Mouse (Mus musculus): ENCODE results near the gene Amz1. TPM values are rescaled to one million over a fixed set of nuclear protein-coding genes. Genes with fewer than 3 reads are reported as not detected.

Amz1 gene
- polyA plus RNA-seq, 1 experiment from 2014 or later: 0.97 TPM

DNA sequence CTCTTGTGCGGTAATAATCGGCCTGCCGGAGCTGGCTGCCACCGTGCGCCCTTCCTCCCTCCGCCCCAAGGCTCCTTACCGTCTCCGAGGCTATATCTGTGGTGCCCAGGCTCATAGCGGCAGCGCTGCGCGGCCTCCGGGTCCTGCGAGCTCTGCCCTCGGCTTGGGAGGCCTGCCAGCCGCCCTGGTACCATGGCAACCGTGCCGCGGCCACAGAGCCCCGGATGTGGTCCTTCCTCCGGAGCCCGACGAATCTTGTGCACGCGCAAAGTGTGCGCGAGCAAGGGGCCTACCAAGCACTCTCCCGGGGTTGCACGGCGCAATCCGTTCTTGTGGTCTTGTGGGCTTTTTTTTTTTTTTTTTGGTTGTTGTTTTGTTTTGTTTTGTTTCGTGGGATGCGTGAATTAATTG is 21.8 kb upstream of the Amz1 start, which contains the start of gene Iqce:
Gene Iqce (minus strand): TSS at position 276 of the 411 bp plus-strand sequence.
- ATAC-seq (ENCODE audit: low read depth): peak; percentile 61
- Histone ChIP-seq H3K9ac (peak within 1 kb of the TSS; percentile 78), H3K27ac (peak within 1 kb of the TSS; percentile 88), H3K27me3 (no peaks in the 10 kb centered on the region; the same call in 1 of the 2 replicates), H3K9me3 (replicated peaks) (no peaks in the 10 kb centered on the region), H3K4me3 (replicated peaks) (peak within 1 kb of the TSS; percentile 74), H3K4me1 (replicated peaks) (peaks cover 66% of the 10 kb centered on the region), H3K36me3 (peaks cover 7% of the 10 kb centered on the region), H3K4me2 (peak within 1 kb of the TSS; percentile 95)
- WGBS (ENCODE audit: insufficient replicate concordance): under 1% methylated on average over 33 of the region's 33 CpGs
- DNase-seq: peak; percentile 82

DNA sequence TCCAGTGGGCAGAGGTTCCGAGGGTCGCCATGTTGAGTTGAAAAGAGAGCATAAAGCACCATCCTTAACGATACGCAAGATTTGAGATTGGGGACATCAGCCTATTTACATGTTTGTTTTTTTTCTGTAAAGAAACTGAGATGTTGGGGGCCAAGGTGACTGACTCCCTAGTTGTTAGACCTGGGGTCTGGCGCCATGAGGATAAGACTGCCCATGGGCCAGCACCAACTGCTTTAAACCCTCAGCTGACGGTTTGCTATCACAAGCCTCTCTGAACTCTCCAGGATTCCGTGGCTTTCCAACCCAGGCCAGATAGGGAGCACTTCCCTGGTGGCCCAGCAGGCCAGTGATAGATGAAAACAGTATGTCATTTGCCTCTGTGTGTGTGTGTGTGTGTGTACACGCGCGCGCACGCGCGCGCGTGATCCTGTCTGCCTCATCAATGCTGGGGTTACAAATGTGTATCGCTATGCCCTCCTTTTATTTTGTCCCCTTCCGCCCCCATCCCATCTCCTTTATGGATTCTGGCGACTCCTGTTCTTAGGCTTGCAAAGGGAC is 21.2 kb upstream of the Amz1 start:
- H3K4me3 ChIP-seq (replicated peaks): peak overlapping the region; percentile 74
- 64% methylated on average over 19 of the region's 19 CpGs for WGBS (ENCODE audit: insufficient replicate concordance)
- DNase-seq (no peak), ATAC-seq (ENCODE audit: low read depth) (no peak)
- H3K4me2 ChIP-seq: peak overlapping the region; percentile 95
- H3K9me3 ChIP-seq (replicated peaks): no peaks in the 10 kb centered on the region
- H3K27ac ChIP-seq: peak overlapping the region; percentile 88
- H3K27me3 ChIP-seq: no peaks in the 10 kb centered on the region; the same call in 1 of the 2 replicates
- peak overlapping the region; percentile 78 for H3K9ac ChIP-seq
- peaks cover 66% of the 10 kb centered on the region for H3K4me1 ChIP-seq (replicated peaks)
- peaks cover 6% of the 10 kb centered on the region for H3K36me3 ChIP-seq

DNA sequence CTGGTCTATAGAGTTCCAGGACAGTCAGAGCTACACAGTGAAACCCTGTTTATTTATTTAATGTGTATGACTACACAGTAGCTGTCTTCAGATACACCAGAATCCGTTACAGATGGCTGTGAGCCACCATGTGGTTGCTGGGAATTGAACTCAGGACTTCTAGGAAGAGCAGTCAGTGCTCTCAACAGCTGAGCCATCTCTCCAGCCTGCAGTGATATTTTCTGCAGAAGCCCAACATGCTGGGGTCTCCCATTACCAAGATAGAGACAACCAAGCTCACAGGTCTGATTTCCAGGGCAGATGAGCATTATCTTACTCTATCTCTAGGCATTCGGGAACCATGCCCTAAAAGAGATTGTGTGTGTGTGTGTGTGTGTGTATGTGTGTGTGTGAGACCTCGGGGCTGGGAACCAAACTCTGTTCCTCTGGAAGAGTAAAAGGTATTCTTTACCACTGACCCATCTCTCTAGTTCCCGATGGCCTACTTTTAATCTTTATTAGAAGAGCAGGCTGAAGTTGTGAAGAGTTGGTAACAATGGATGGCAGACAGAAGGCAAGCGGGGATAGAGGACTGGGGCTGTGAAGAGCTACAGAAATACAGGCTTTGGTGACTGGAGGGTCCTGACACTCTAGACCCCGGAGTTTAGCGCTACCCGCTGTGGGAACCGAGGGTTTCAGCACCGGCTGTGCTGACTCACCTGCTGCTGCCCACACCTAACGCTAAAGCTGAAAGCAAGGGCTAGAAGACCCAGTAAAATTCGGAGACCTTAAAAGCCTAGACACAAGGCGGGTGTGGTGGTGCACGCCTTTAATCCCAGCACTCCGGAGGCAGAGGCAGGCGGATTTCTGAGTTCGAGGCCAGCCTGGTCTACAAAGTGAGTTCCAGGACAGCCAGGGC is 20.2 kb upstream of the Amz1 start:
- Histone ChIP-seq H3K36me3 (peaks cover 10% of the 10 kb centered on the region), H3K9ac (peak overlapping the region; percentile 59), H3K4me1 (replicated peaks) (peaks cover 66% of the 10 kb centered on the region), H3K27me3 (no peaks in the 10 kb centered on the region; the same call in 1 of the 2 replicates), H3K4me2 (peak overlapping the region; percentile 97), H3K27ac (peak overlapping the region; percentile 88), H3K4me3 (replicated peaks) (peak overlapping the region; percentile 71), H3K9me3 (replicated peaks) (no peaks in the 10 kb centered on the region)
- ATAC-seq (ENCODE audit: low read depth) (no peak), DNase-seq (no peak)
- WGBS (ENCODE audit: insufficient replicate concordance): 14% methylated on average over 17 of the region's 17 CpGs

DNA sequence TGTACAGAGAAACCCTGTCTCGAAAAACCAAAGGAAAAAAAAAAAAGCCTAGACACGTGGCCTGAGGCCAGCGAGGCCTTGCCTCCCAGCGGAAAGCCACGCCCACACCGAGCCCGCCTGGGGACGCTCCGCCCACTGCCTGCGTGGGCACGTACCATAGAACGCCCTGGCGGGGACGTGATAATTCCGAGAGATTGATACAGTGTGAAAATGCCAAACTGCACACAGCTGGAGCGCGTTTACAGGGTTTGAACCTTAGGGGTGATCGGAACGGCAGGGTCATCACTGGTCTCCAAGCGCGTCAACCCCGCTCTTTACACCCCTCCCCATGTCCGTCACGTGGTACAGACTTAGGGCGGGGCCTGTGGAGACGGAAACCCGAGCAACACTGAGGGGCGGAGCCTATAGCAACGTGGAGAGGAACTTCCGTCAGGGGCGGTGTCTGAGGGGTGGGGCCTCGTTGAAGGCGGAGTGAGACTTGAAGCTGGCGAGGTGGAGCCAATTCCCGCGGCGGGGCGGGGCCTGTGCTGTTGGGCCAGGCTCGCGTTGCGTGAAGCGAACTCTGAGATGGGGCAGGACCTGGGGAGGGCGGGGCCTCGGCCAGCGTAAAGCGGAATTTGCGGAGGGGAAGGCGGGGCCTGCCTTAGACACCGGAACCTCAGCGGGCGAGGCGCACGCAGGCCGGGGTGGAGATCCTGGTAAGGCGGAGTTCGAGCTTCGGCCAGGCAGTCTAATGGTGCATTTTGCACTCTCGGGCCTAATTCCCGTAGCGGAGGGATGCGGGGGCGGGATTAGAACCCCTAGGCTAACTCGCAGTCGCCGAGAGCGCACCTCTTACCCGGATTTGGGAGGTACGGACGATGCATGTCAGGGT is 19.3 kb upstream of the Amz1 start, which contains the start of gene Brat1:
Gene Brat1 (plus strand): TSS at position 634 of the 874 bp plus-strand sequence.
- whole genome bisulfite sequencing (ENCODE audit: insufficient replicate concordance): under 1% methylated on average over 69 of the region's 69 CpGs
- peak within 1 kb of the TSS; percentile 97 for H3K4me2 ChIP-seq
- H3K4me1 ChIP-seq (replicated peaks): peaks cover 65% of the 10 kb centered on the region
- no peaks in the 10 kb centered on the region for H3K9me3 ChIP-seq (replicated peaks)
- H3K9ac ChIP-seq: peak within 1 kb of the TSS; percentile 82
- peak; percentile 100 for DNase-seq
- H3K27me3 ChIP-seq: no peaks in the 10 kb centered on the region; the same call in 1 of the 2 replicates
- peak; percentile 90 for ATAC-seq (ENCODE audit: low read depth)
- H3K36me3 ChIP-seq: peaks cover 10% of the 10 kb centered on the region
- peak within 1 kb of the TSS; percentile 71 for H3K4me3 ChIP-seq (replicated peaks)
- H3K27ac ChIP-seq: peak within 1 kb of the TSS; percentile 88

DNA sequence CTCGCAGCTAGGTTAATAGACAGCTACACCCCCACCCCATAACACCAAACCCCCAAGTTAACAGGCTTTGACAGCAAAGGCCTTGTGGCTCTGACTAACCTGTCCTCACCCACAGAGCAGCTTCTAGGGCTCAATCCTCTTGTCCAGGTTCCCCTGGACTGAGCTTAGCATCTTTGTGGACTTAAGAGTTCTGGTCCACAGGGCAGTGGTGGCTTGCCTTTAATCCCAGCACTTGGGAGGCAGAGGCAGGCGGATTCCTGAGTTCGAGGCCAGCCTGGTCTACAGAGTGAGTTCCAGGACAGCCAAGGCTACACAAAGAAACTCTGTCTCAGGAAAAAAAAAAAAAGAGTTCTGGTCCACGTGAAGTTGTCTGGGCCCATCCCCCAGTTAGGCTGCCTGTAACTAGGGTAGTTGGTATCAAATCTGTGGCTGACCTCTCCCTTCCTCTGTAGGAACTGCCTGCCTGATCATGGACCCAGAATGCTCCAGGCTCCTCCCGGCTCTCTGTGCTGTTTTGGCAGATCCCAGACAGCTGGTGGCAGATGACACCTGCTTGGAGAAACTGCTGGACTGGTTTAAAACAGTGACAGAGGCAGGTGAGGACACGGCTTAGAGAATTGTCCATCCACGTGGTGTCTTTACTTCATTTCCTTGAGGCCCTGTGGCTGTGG is 18.3 kb upstream of the Amz1 start:
- Histone ChIP-seq H3K4me3 (replicated peaks) (peak overlapping the region; percentile 71), H3K9ac (peak overlapping the region; percentile 82), H3K4me1 (replicated peaks) (peaks cover 57% of the 10 kb centered on the region), H3K4me2 (peak overlapping the region; percentile 97), H3K27ac (peak overlapping the region; percentile 88), H3K9me3 (replicated peaks) (no peaks in the 10 kb centered on the region), H3K27me3 (no peaks in the 10 kb centered on the region), H3K36me3 (peaks cover 19% of the 10 kb centered on the region)
- ATAC-seq (ENCODE audit: low read depth): no peak
- DNase-seq: no peak
- WGBS (ENCODE audit: insufficient replicate concordance): 34% methylated on average over 7 of the region's 7 CpGs

DNA sequence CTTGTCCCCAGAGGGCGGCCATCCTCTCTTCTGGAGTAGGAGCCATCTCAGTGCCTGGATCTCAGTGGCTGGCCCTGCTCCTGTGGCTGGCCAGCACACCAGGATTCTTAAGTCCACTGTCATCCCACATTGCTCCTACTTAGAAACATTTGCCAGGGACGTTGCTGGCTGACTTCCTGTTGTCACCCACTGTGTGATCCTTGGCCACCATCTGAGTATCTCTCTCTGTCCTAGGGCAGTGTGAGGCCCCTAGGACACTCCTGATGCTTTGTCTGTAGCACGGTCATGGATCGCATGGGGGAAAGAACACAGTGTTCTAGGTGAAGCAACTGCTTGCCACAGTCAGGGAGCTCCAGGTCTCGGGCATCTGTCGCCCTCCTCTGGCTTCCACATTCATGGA is 13.6 kb upstream of the Amz1 start:
- Histone ChIP-seq H3K9ac (no peak overlapping the region), H3K4me1 (replicated peaks) (peaks cover 18% of the 10 kb centered on the region), H3K9me3 (replicated peaks) (no peaks in the 10 kb centered on the region), H3K36me3 (peaks cover 65% of the 10 kb centered on the region), H3K27me3 (no peaks in the 10 kb centered on the region), H3K27ac (no peak overlapping the region), H3K4me2 (no peak overlapping the region), H3K4me3 (replicated peaks) (no peak overlapping the region)
- 77% methylated on average over 6 of the region's 6 CpGs for WGBS (ENCODE audit: insufficient replicate concordance)
- DNase-seq: no peak
- ATAC-seq (ENCODE audit: low read depth): no peak

DNA sequence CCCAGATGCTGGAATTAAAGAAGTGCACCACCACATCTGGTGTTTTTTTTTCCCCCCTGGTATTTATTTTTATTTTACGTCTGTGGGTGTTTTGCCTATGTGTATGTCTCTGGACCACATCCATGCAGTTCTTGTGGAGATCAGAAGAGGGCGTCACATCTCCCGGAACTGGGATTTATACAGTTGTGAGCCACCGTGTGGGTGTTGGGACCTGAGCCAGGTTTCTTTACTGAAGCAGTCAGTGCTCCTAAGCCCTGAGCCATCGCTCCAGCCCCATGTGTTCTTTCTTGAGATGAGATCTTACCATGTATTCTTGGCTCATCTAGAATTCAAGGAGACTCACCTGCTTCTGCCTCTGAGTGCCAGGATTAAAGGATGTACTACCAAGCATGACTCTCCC is 12.9 kb upstream of the Amz1 start:
- no peak for ATAC-seq (ENCODE audit: low read depth)
- Histone ChIP-seq H3K27ac (no peak overlapping the region), H3K27me3 (no peaks in the 10 kb centered on the region), H3K9ac (no peak overlapping the region), H3K4me1 (replicated peaks) (peaks cover 11% of the 10 kb centered on the region), H3K4me3 (replicated peaks) (no peak overlapping the region), H3K36me3 (peaks cover 72% of the 10 kb centered on the region), H3K9me3 (replicated peaks) (no peaks in the 10 kb centered on the region), H3K4me2 (no peak overlapping the region)
- 79% methylated on average over 5 of the region's 5 CpGs for WGBS (ENCODE audit: insufficient replicate concordance)
- no peak for DNase-seq

DNA sequence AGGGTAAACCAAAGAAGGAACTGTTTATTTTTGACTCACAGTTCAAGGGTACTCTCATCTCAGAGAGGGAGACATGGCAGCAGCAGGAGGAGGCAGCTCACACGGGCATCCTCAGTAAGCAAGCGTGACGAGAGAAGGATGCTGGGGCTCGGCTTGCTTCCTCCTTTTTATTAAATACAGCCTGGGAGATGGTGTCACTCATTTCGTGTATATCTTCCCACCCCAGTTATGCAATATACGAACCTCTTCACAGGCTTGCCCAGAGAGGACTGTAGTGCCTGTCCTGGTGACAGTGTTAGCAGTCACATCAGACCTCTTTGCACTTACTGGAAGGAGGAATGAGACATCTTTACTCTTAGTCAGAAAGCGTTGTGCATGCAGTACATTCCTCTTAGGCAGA is 3.2 kb upstream of the Amz1 start:
- ATAC-seq (ENCODE audit: low read depth): no peak
- Histone ChIP-seq H3K27ac (no peak overlapping the region), H3K4me1 (replicated peaks) (no peaks in the 10 kb centered on the region), H3K9ac (no peak overlapping the region), H3K36me3 (peaks cover 40% of the 10 kb centered on the region), H3K4me3 (replicated peaks) (no peak overlapping the region), H3K4me2 (no peak overlapping the region), H3K27me3 (no peaks in the 10 kb centered on the region), H3K9me3 (replicated peaks) (no peaks in the 10 kb centered on the region)
- WGBS (ENCODE audit: insufficient replicate concordance): 47% methylated on average over 7 of the region's 7 CpGs
- DNase-seq: no peak

DNA sequence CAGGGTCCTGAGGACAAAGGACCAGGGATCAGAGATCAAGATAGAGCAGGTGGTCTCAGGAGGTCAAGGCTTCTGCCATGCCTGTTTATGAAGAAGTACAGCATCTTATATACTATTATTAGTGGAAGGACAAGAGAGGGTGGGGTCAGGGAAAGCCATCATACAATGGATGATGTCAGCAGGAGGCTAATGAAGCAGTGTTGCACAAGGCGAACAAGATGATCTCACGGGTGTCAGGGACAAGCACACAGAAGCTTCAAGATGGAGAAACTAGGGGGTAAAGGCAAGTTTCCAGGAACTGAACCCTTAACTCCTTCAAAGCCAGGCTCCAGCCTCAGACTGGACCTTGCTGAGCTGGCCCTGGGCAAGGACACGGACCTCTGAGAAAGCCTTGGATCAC is 1.8 kb upstream of the Amz1 start:
- H3K9me3 ChIP-seq (replicated peaks): no peaks in the 10 kb centered on the region
- DNase-seq: no peak
- H3K4me1 ChIP-seq (replicated peaks): peaks cover 10% of the 10 kb centered on the region
- H3K4me2 ChIP-seq: no peak overlapping the region
- no peak for ATAC-seq (ENCODE audit: low read depth)
- no peak overlapping the region for H3K27ac ChIP-seq
- H3K36me3 ChIP-seq: peaks cover 26% of the 10 kb centered on the region
- no peak overlapping the region for H3K4me3 ChIP-seq (replicated peaks)
- no peak overlapping the region for H3K9ac ChIP-seq
- WGBS (ENCODE audit: insufficient replicate concordance): 50% methylated on average over 3 of the region's 3 CpGs
- H3K27me3 ChIP-seq: no peaks in the 10 kb centered on the region

DNA sequence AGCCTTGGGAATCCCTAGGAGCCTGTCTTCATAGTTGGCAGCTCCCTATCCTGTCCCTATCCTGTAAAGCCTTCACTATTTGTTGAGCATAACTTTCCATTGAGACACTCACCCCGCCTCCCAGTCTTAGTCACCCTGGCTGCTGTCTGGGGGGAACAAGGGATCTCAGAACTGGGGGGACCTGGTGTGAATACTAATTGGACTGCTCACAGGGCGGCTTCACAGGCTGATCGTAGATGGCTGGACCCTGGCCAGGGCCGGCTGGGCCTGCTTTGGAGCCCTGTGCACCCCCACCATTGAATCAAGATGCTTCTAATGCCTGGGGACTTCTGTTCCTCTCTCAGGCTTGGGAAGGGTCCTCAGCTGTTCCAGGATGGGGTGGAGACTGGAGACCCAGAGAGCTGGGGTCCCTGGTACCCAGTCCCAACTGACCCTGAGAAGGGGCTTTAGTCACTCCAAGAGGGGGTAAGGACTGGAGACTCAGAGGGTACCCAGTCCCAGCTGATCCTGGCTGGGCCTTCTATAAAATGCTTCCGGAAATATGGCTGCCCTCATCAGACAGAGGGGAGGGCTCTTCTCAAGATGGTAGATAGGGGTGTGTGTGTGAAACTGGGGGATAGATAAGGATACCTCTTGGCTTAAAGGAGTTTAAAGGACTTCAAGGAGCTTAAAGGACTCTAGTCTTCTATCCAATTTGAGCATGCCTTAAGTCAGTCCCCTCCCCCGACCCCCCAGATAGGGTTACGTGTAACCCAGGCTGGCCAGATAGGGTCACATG is 2.3 kb downstream of the Amz1 start:
- no peaks in the 10 kb centered on the region for H3K36me3 ChIP-seq
- H3K4me2 ChIP-seq: no peak overlapping the region
- H3K27ac ChIP-seq: no peak overlapping the region
- no peaks in the 10 kb centered on the region for H3K27me3 ChIP-seq
- DNase-seq: no peak
- H3K9ac ChIP-seq: no peak overlapping the region
- WGBS (ENCODE audit: insufficient replicate concordance): 71% methylated on average over 7 of the region's 7 CpGs
- peaks cover 10% of the 10 kb centered on the region for H3K4me1 ChIP-seq (replicated peaks)
- H3K4me3 ChIP-seq (replicated peaks): no peak overlapping the region
- ATAC-seq (ENCODE audit: low read depth): no peak
- H3K9me3 ChIP-seq (replicated peaks): no peaks in the 10 kb centered on the region

Measured in liver, embryonic 13.5 days (tissue).